Mouse (Mus musculus) C2C12 (cell line): ENCODE results near the gene Uhrf1bp1l. TPM values are rescaled to one million over a fixed set of nuclear protein-coding genes. Genes with fewer than 3 reads are reported as not detected.

Experiments used
- H3K27me3 ChIP-seq: one replicate; pipeline ENCODE4 v1.6.1; 2011; ENCODE audit not compliant: control insufficient read depth, insufficient read depth, insufficient read length
- H3K36me3 ChIP-seq: one replicate; pipeline ENCODE4 v1.6.1; 2011; ENCODE audit not compliant: control insufficient read depth, insufficient read depth
- H3K4me3 ChIP-seq: one replicate; pipeline ENCODE4 v1.5.1; 2011; ENCODE audit warnings: mild to moderate bottlenecking, control low read depth; ENCODE audit not compliant: poor library complexity, insufficient read depth, severe bottlenecking
- H3K79me2 ChIP-seq: one replicate; pipeline ENCODE4 v1.6.1; 2011; ENCODE audit not compliant: control insufficient read depth, insufficient read depth
- H3K79me3 ChIP-seq: one replicate; pipeline ENCODE4 v1.6.1; 2011; ENCODE audit warnings: low read depth, control low read depth
- H3ac ChIP-seq: one replicate; pipeline ENCODE3; 2011; ENCODE audit warnings: low read depth; ENCODE audit not compliant: control insufficient read depth, insufficient read length
- CEBPB ChIP-seq: IDR thresholded peaks from one replicate; pipeline ENCODE4 v1.6.1; 2011; ENCODE audit warnings: low read depth, mild to moderate bottlenecking, control low read depth, moderate library complexity
- CTCF ChIP-seq: IDR thresholded peaks from one replicate; pipeline ENCODE4 v1.5.1; 2011; ENCODE audit not compliant: control insufficient read depth, insufficient read depth, insufficient read length
- FOSL1 ChIP-seq: IDR thresholded peaks from one replicate; pipeline ENCODE4 v1.8.0; 2011; ENCODE audit warnings: mild to moderate bottlenecking, low read length; ENCODE audit not compliant: poor library complexity, insufficient read depth, severe bottlenecking
- MAX ChIP-seq: IDR thresholded peaks from one replicate; pipeline ENCODE4 v1.6.1; 2011; ENCODE audit warnings: mild to moderate bottlenecking, control low read depth
- MYOD1 ChIP-seq: IDR thresholded peaks from one replicate; pipeline ENCODE4 v1.6.1; 2011; ENCODE audit warnings: low read depth; ENCODE audit not compliant: control insufficient read depth, insufficient read length
- MYOG ChIP-seq: IDR thresholded peaks from one replicate; pipeline ENCODE4 v1.6.1; 2011; ENCODE audit not compliant: control insufficient read depth, insufficient read length; ENCODE audit errors: extremely low read depth
- USF1 ChIP-seq: IDR thresholded peaks from one replicate; pipeline ENCODE4 v1.6.1; 2011; ENCODE audit warnings: low read depth, mild to moderate bottlenecking, control low read depth, moderate library complexity
- polyA plus RNA-seq: library from polyadenylated mRNA; unstranded; fragments of >200 nt; fragmentation: generic; extraction: Trizol; gene quantifications from one replicate; pipeline ENCODE4 v1.2.1, GENCODE M21; 2012; ENCODE audit warnings: missing spikeins

The Uhrf1bp1l gene
- polyA plus RNA-seq, 1 experiment, result 28.6 TPM

- no peaks in the 10 kb centered on the region for H3K27me3 ChIP-seq
- H3K4me3 ChIP-seq, result no peak overlapping the region
- H3K79me2 ChIP-seq, result no peaks in the 10 kb centered on the region
- no peaks in the 10 kb centered on the region for H3K79me3 ChIP-seq
- H3ac ChIP-seq, result no peak overlapping the region
- TF ChIP-seq CTCF (no peak), MYOG (no peak), FOSL1 (no peak), MAX (no peak), MYOD1 (no peak), USF1 (no peak), CEBPB (no peak)
- peaks cover 27% of the 10 kb centered on the region for H3K36me3 ChIP-seq
Observed at GRCm38 (mm10) chr10:89791870-89792269, 47.1 kb downstream of the Uhrf1bp1l start.

- no peaks in the 10 kb centered on the region for H3K79me2 ChIP-seq
- H3ac ChIP-seq, result no peak overlapping the region
- H3K27me3 ChIP-seq, result no peaks in the 10 kb centered on the region
- no peaks in the 10 kb centered on the region for H3K79me3 ChIP-seq
- H3K36me3 ChIP-seq, result peaks cover 25% of the 10 kb centered on the region
- no peak overlapping the region for H3K4me3 ChIP-seq
- TF ChIP-seq MAX (no peak), FOSL1 (no peak), MYOD1 (no peak), CEBPB (no peak), USF1 (no peak)
Observed at GRCm38 (mm10) chr10:89794121-89794520, 49.3 kb downstream of the Uhrf1bp1l start.

- H3K4me3 ChIP-seq, result no peak overlapping the region
- no peak overlapping the region for H3ac ChIP-seq
- H3K79me3 ChIP-seq, result peaks cover 2% of the 10 kb centered on the region
- TF ChIP-seq MAX, result no peak
- no peak for TF ChIP-seq FOSL1
- no peak for TF ChIP-seq MYOD1
- TF ChIP-seq CEBPB, result no peak
- TF ChIP-seq MYOG, result no peak
- no peak for TF ChIP-seq USF1
- no peak for TF ChIP-seq CTCF
- no peaks in the 10 kb centered on the region for H3K27me3 ChIP-seq
- peaks cover 45% of the 10 kb centered on the region for H3K36me3 ChIP-seq
- H3K79me2 ChIP-seq, result no peaks in the 10 kb centered on the region
Observed at GRCm38 (mm10) chr10:89819146-89819545, 74.4 kb downstream of the Uhrf1bp1l start.

- TF ChIP-seq CTCF, result peak; percentile 2
- no peak for TF ChIP-seq CEBPB
- Histone ChIP-seq H3ac (no peak overlapping the region), H3K4me3 (no peak overlapping the region), H3K79me2 (no peaks in the 10 kb centered on the region), H3K79me3 (no peaks in the 10 kb centered on the region), H3K27me3 (no peaks in the 10 kb centered on the region), H3K36me3 (peaks cover 8% of the 10 kb centered on the region)
Observed at GRCm38 (mm10) chr10:89823906-89824305, 79.1 kb downstream of the Uhrf1bp1l start.

GRCm38 (mm10) chr10:89826896-89827295, 82.1 kb downstream of the Uhrf1bp1l start:
- Histone ChIP-seq H3ac (no peak overlapping the region), H3K79me2 (no peaks in the 10 kb centered on the region), H3K4me3 (no peak overlapping the region), H3K27me3 (no peaks in the 10 kb centered on the region), H3K79me3 (no peaks in the 10 kb centered on the region), H3K36me3 (no peaks in the 10 kb centered on the region)
- no peak for TF ChIP-seq MYOG
- TF ChIP-seq FOSL1, result no peak
- no peak for TF ChIP-seq MYOD1
- TF ChIP-seq CEBPB, result no peak
- no peak for TF ChIP-seq CTCF
- no peak for TF ChIP-seq USF1
- TF ChIP-seq MAX, result no peak

- H3ac ChIP-seq, result no peak overlapping the region
- TF ChIP-seq MYOG, result no peak
- TF ChIP-seq MYOD1, result no peak
- no peaks in the 10 kb centered on the region for H3K36me3 ChIP-seq
- H3K27me3 ChIP-seq, result no peaks in the 10 kb centered on the region
- no peaks in the 10 kb centered on the region for H3K79me3 ChIP-seq
- no peaks in the 10 kb centered on the region for H3K79me2 ChIP-seq
- no peak overlapping the region for H3K4me3 ChIP-seq
Observed at GRCm38 (mm10) chr10:89832334-89832733, 87.5 kb downstream of the Uhrf1bp1l start.

GRCm38 (mm10) chr10:89833166-89833565, 88.4 kb downstream of the Uhrf1bp1l start:
- H3K36me3 ChIP-seq, result no peaks in the 10 kb centered on the region
- no peaks in the 10 kb centered on the region for H3K79me3 ChIP-seq
- H3ac ChIP-seq, result no peak overlapping the region
- no peak for TF ChIP-seq FOSL1
- H3K79me2 ChIP-seq, result no peaks in the 10 kb centered on the region
- no peaks in the 10 kb centered on the region for H3K27me3 ChIP-seq
- H3K4me3 ChIP-seq, result no peak overlapping the region
